Mouse (Mus musculus) adrenal gland, postnatal 10 days (tissue): ENCODE results near the gene Carmil2. TPM values are rescaled to one million over a fixed set of nuclear protein-coding genes. Genes with fewer than 3 reads are reported as not detected.

Source experiments
- DNase-seq: peaks from one replicate; pipeline ENCODE4 v3.0.0; 2021; ENCODE audit warnings: mixed read lengths
- long read RNA-seq, 2 experiments: library from polyadenylated mRNA; stranded (forward); transcript quantifications; one replicate each; pipeline ENCODE4 v2.0.0; 2021
- total RNA-seq, 2 experiments: library from RNA; stranded (reverse); gene quantifications; 2 replicates each; pipeline ENCODE4 v1.2.3; 2021

Carmil2 gene
- 1 to 10 TPM; 3.6 to 4.5 TPM for total RNA-seq
- long read RNA-seq, experiment 1, partial matches to known transcripts = 6 of 7 reads
- long read RNA-seq, experiment 1, other reads (novel, unspliced or antisense) = 1 of 7 reads
- long read RNA-seq, experiment 2, partial matches to known transcripts = 3 of 9 reads
- long read RNA-seq, experiment 2, other reads (novel, unspliced or antisense) = 6 of 9 reads

- DNase-seq = peak; percentile 84
Measured at GRCm38 (mm10) chr8:105685796-105686308, at the start of gene Carmil2. TSS of gene Carmil2 (plus strand) at chr8:105686274.

- peak; percentile 72 for DNase-seq
Measured at GRCm38 (mm10) chr8:105636963-105637510, 49.0 kb upstream of the Carmil2 start, which contains the start of gene Agrp. TSS of gene Agrp (minus strand) at chr8:105637393.

GRCm38 (mm10) chr8:105637601-105638041 is 48.5 kb upstream of the Carmil2 start:
- peak; percentile 16 for DNase-seq

- DNase-seq = no peak
Measured at GRCm38 (mm10) chr8:105638510-105638909, 47.6 kb upstream of the Carmil2 start.

- DNase-seq = no peak
Measured at GRCm38 (mm10) chr8:105639835-105640234, 46.2 kb upstream of the Carmil2 start.

- peak; percentile 39 for DNase-seq
Measured at GRCm38 (mm10) chr8:105640511-105640910, 45.6 kb upstream of the Carmil2 start.

GRCm38 (mm10) chr8:105645205-105645604 is 40.9 kb upstream of the Carmil2 start:
- no peak for DNase-seq

GRCm38 (mm10) chr8:105648929-105649328 is 37.1 kb upstream of the Carmil2 start:
- peak; percentile 13 for DNase-seq

GRCm38 (mm10) chr8:105657641-105658040 is 28.4 kb upstream of the Carmil2 start:
- DNase-seq = no peak

- DNase-seq = peak; percentile 14
Measured at GRCm38 (mm10) chr8:105661167-105661566, 24.9 kb upstream of the Carmil2 start.

GRCm38 (mm10) chr8:105677891-105678290 is 8.2 kb upstream of the Carmil2 start:
- no peak for DNase-seq

- no peak for DNase-seq
Measured at GRCm38 (mm10) chr8:105685325-105685724, 749 bp upstream of the Carmil2 start.

- no peak for DNase-seq
Measured at GRCm38 (mm10) chr8:105686551-105686950, 477 bp downstream of the Carmil2 start.

- no peak for DNase-seq
Measured at GRCm38 (mm10) chr8:105687512-105687911, 1.4 kb downstream of the Carmil2 start.

- DNase-seq = no peak
Measured at GRCm38 (mm10) chr8:105688242-105688752, 2.2 kb downstream of the Carmil2 start.

- DNase-seq = no peak
Measured at GRCm38 (mm10) chr8:105689256-105689982, 3.3 kb downstream of the Carmil2 start.

- DNase-seq = no peak
Measured at GRCm38 (mm10) chr8:105689983-105690360, 3.9 kb downstream of the Carmil2 start.

- no peak for DNase-seq
Measured at GRCm38 (mm10) chr8:105690978-105691377, 4.9 kb downstream of the Carmil2 start.

GRCm38 (mm10) chr8:105692449-105693182 is 6.5 kb downstream of the Carmil2 start:
- DNase-seq = no peak

GRCm38 (mm10) chr8:105693648-105694047 is 7.6 kb downstream of the Carmil2 start:
- peak; percentile 91 for DNase-seq

- DNase-seq = no peak
Measured at GRCm38 (mm10) chr8:105694051-105694799, 8.2 kb downstream of the Carmil2 start.
